Mouse (Mus musculus) induced T-regulatory cell, adult 2 months (primary cell): ENCODE measurements around the gene Olfr1066.
"Not testable (repeated sequence)": the region's sequence is repeated elsewhere in the genome, so short reads cannot be mapped to it uniquely, and the experiment has no call there.

Source experiments
- DNase-seq: peaks from one replicate; pipeline ENCODE4 v3.0.0-alpha.2; 2012; ENCODE audit warnings: low read depth

Gene Olfr1066

GRCm38 (mm10) chr2:86456169-86456568 is at the start of gene Olfr1066:
Gene Olfr1066 (minus strand): TSS chr2:86456269.
- no peak for DNase-seq

GRCm38 (mm10) chr2:86487286-86487685 is 31.2 kb upstream of the Olfr1066 start, which contains the start of gene Olfr228:
Gene Olfr228 (minus strand): TSS chr2:86487386.
- DNase-seq = no peak

GRCm38 (mm10) chr2:86464442-86465109 is 8.5 kb upstream of the Olfr1066 start:
- DNase-seq = peak; percentile 33

- no peak for DNase-seq
Observed at GRCm38 (mm10) chr2:86460434-86460833, 4.4 kb upstream of the Olfr1066 start.

- DNase-seq = not testable (repeated sequence)
Observed at GRCm38 (mm10) chr2:86450491-86450890, 5.6 kb downstream of the Olfr1066 start, which contains the start of gene Olfr1065. Gene Olfr1065 (minus strand): TSS chr2:86450591.

GRCm38 (mm10) chr2:86442101-86442500 is 14.0 kb downstream of the Olfr1066 start:
- DNase-seq = not testable (repeated sequence)

- not testable (repeated sequence) for DNase-seq
Observed at GRCm38 (mm10) chr2:86428511-86428910, 27.6 kb downstream of the Olfr1066 start.

- not testable (repeated sequence) for DNase-seq
Observed at GRCm38 (mm10) chr2:86426649-86427048, 29.4 kb downstream of the Olfr1066 start, which contains the start of gene Olfr1062. Gene Olfr1062 (minus strand): TSS chr2:86426749.

GRCm38 (mm10) chr2:86413950-86414349 is 42.1 kb downstream of the Olfr1066 start, which contains the start of gene Olfr1061:
Gene Olfr1061 (minus strand): TSS chr2:86414050.
- DNase-seq = no peak
